Mouse (Mus musculus): ENCODE measurements at regions not wholly inside any gene's neighbourhood (a gene's known extent, or its start where the extent isn't known, plus 50 kb on each side); places are given as distances from the start of the nearest gene placed in this dataset.

GRCm38 (mm10) chr11:39350616-39351015 lies 1344.4 kb downstream of the Mat2b start:
- Histone ChIP-seq H3K9me3 (ENCODE audit: control insufficient read depth, low read length) (no peaks in the 10 kb centered on the region), H3K9ac (ENCODE audit: low read depth, low read length) (no peak overlapping the region), H3K4me3 (ENCODE audit: low read depth, low read length) (no peak overlapping the region), H3K4me2 (ENCODE audit: low read depth, low read length) (no peak overlapping the region), H3K4me1 (ENCODE audit: control insufficient read depth, insufficient read depth, low read length) (no peaks in the 10 kb centered on the region), H3K36me3 (ENCODE audit: control insufficient read depth, insufficient read depth, low read length) (no peaks in the 10 kb centered on the region), H3K27me3 (replicated peaks; ENCODE audit: control insufficient read depth, insufficient read depth, low read length) (no peaks in the 10 kb centered on the region), H3K27ac (replicated peaks; ENCODE audit: low read depth, low read length) (no peak overlapping the region)
- ATAC-seq (ENCODE audit: low read depth) (no peak), DNase-seq (ENCODE audit: low spot score) (no peak)
- WGBS, result 11% methylated on average over 1 of the region's 1 CpGs
